Comparison of ENCODE assay signal across 11 mouse cellular contexts in the genomic region with DNA sequence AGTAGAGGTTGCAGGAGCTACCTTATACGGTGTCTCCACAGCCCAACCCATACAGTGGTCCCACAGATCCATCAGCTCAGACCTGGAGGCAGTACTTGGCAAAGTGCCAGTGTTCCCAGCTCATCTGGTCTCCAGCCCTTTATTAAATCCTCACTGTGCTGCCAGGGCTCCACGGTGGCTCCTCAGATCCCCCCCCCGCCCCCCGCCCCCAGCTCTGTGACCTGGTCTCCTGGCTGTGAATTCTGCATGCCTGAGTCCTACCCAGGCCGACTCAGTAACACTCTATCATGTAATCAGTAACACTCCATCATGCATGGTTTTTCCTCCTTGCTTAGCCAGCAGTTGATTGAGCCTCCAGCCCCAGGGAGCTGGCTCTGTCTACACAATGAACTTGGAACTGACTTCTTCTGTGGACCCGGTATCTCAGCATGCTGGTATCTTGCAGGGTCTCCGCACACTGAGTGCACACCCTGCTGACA.
DNase-seq lines count a peak whose midpoint lies in the region; ATAC-seq and TF ChIP-seq lines count a peak whose summit lies in the region.
"Had no signal": no experiment of that assay in that cellular context is flagged by ENCODE, and none has a peak within 500 bp of the region (broad histone marks: within the 10 kb centered on the region; RNA-seq: fewer than 3 reads in every experiment).

No protein-coding gene starts in this region.

- H3K4me2 ChIP-seq in forebrain, postnatal 0 days (ENCODE audit: low read depth): no peak overlapping the region
- no peak overlapping the region for H3K4me2 ChIP-seq in midbrain, embryonic 14.5 days (ENCODE audit: low read length)
- H3K4me2 ChIP-seq: neural tube, embryonic 12.5 days had no signal

- ATAC-seq in forebrain, postnatal 0 days: peak; percentile 32; the same call in 1 of the 2 replicates
- peak; percentile 55; the same call in 1 of the 2 replicates for ATAC-seq in midbrain, embryonic 14.5 days (ENCODE audit: low FRiP score, low TSS enrichment)
- ATAC-seq in monocyte, adult 5-6 weeks (replicated peaks; ENCODE audit: insufficient number of reproducible peaks, low FRiP score, low TSS enrichment, poor library complexity, severe bottlenecking): no peak

- WGBS in forebrain, embryonic 10.5 days: 88% methylated on average over 7 of the region's 7 CpGs
- 39% methylated on average over 7 of the region's 7 CpGs for WGBS in forebrain, postnatal 0 days
- 59% methylated on average over 7 of the region's 7 CpGs for WGBS in midbrain, embryonic 14.5 days

- no peaks in the 10 kb centered on the region for H3K36me3 ChIP-seq in forebrain, embryonic 10.5 days (replicated peaks)
- no peaks in the 10 kb centered on the region for H3K36me3 ChIP-seq in forebrain, postnatal 0 days (ENCODE audit: insufficient read depth)
- H3K36me3 ChIP-seq in midbrain, embryonic 14.5 days (ENCODE audit: control insufficient read depth, insufficient read depth, low read length): no peaks in the 10 kb centered on the region
- H3K36me3 ChIP-seq: G1E; neural tube, embryonic 12.5 days had no signal

- H3K9ac ChIP-seq in forebrain, postnatal 0 days: no peak overlapping the region
- no peak overlapping the region for H3K9ac ChIP-seq in midbrain, embryonic 14.5 days (replicated peaks; ENCODE audit: low read length)
- H3K9ac ChIP-seq: liver, embryonic 14.5 days; neural tube, embryonic 12.5 days had no signal

- peak overlapping the region; percentile 62; the same call in 1 of the 2 replicates for H3K27ac ChIP-seq in forebrain, embryonic 10.5 days
- no peak overlapping the region for H3K27ac ChIP-seq in forebrain, postnatal 0 days (ENCODE audit: low read depth, low read length)
- H3K27ac ChIP-seq in midbrain, embryonic 14.5 days (replicated peaks; ENCODE audit: low read depth, low read length): no peak overlapping the region
- H3K27ac ChIP-seq: liver, embryonic 14.5 days; neural tube, embryonic 12.5 days had no signal

- intact Hi-C loops in left cerebral cortex, postnatal 4 days (cut with DNase I): no loop called here

- no peak for TF ChIP-seq CTCF in forebrain, postnatal 0 days (IDR thresholded peaks at IDR 0.05; ENCODE audit: low read depth)

- no peak overlapping the region for H3K4me3 ChIP-seq in forebrain, embryonic 10.5 days
- no peak overlapping the region for H3K4me3 ChIP-seq in forebrain, postnatal 0 days (ENCODE audit: low read depth, low read length)
- H3K4me3 ChIP-seq in midbrain, embryonic 14.5 days (replicated peaks; ENCODE audit: low read depth, low read length): no peak overlapping the region
- H3K4me3 ChIP-seq: neural tube, embryonic 12.5 days had no signal

- no peaks in the 10 kb centered on the region for H3K9me3 ChIP-seq in forebrain, embryonic 10.5 days
- no peaks in the 10 kb centered on the region for H3K9me3 ChIP-seq in forebrain, postnatal 0 days (ENCODE audit: low read length)
- H3K9me3 ChIP-seq in midbrain, embryonic 14.5 days (ENCODE audit: control insufficient read depth, low read length): no peaks in the 10 kb centered on the region
- H3K9me3 ChIP-seq: G1E; neural tube, embryonic 12.5 days had no signal

- H3K4me1 ChIP-seq in forebrain, embryonic 10.5 days: peaks cover 10% of the 10 kb centered on the region
- peaks cover 5% of the 10 kb centered on the region; the same call in 1 of the 2 replicates for H3K4me1 ChIP-seq in forebrain, postnatal 0 days (ENCODE audit: insufficient read depth)
- H3K4me1 ChIP-seq in midbrain, embryonic 14.5 days (ENCODE audit: control insufficient read depth, insufficient read depth, low read length): peaks cover 4% of the 10 kb centered on the region; the same call in 1 of the 2 replicates

- 0 out of 2 replicates have a peak, but pooled peaks cover under 1% of the 10 kb centered on the region for H3K27me3 ChIP-seq in forebrain, embryonic 10.5 days (ENCODE audit: poor library complexity, severe bottlenecking)
- no peaks in the 10 kb centered on the region for H3K27me3 ChIP-seq in forebrain, postnatal 0 days (ENCODE audit: insufficient read depth, low read length)
- H3K27me3 ChIP-seq in midbrain, embryonic 14.5 days (ENCODE audit: control insufficient read depth, insufficient read depth, low read length): no peaks in the 10 kb centered on the region
- H3K27me3 ChIP-seq: neural tube, embryonic 12.5 days had no signal

- DNase-seq in left cerebral cortex, postnatal 4 days: peak; percentile 51
- no peak for DNase-seq in left cerebral cortex, adult 8-10 months (ENCODE audit: low spot score in 2 of 2)
- DNase-seq in forebrain, embryonic 10.5 days (ENCODE audit: extremely low spot score, low spot score): no peak
- no peak for DNase-seq in forebrain, postnatal 0 days
- DNase-seq in midbrain, embryonic 14.5 days: peak; percentile 62
- no peak for DNase-seq in yolk sac, embryonic 10.5 days (ENCODE audit: low spot score)
- DNase-seq: adrenal gland, adult 8-10 months had no signal

Comparison
In these comparisons a context has a peak if more than half of its experiments do, and no peak if none do; other contexts are left out.
1. DNase-seq: peak in left cerebral cortex, postnatal 4 days (single experiment) and midbrain, embryonic 14.5 days (single experiment); none in left cerebral cortex, adult 8-10 months (0 of 2), forebrain, embryonic 10.5 days (single experiment), forebrain, postnatal 0 days (single experiment) and yolk sac, embryonic 10.5 days (single experiment).